Mouse (Mus musculus): Measurements from ENCODE around the gene Lix1l. TPM values are rescaled to one million over a fixed set of nuclear protein-coding genes. Genes with fewer than 3 reads are reported as not detected.
"Not testable (repeated sequence)": the region's sequence is repeated elsewhere in the genome, so short reads cannot be mapped to it uniquely, and the experiment has no call there.

Gene Lix1l
- polyA plus RNA-seq, 1 experiment from 2014 or later = 6.7 TPM

- H3K4me2 ChIP-seq (ENCODE audit: low read length) = no peak overlapping the region
- H3K27me3 ChIP-seq (replicated peaks; ENCODE audit: control insufficient read depth, insufficient read depth, low read length) = no peaks in the 10 kb centered on the region
- DNase-seq (ENCODE audit: low spot score) = peak; percentile 66
- WGBS = 83% methylated on average over 1 of the region's 1 CpGs
- no peak overlapping the region for H3K4me3 ChIP-seq (ENCODE audit: low read depth, low read length)
- H3K27ac ChIP-seq (ENCODE audit: low read depth) = no peak overlapping the region
- H3K36me3 ChIP-seq (ENCODE audit: control insufficient read depth, insufficient read depth, low read length) = peaks cover 52% of the 10 kb centered on the region
- H3K4me1 ChIP-seq (replicated peaks; ENCODE audit: control insufficient read depth, insufficient read depth, low read length) = peaks cover 3% of the 10 kb centered on the region; the same call in 1 of the 2 replicates
- no peaks in the 10 kb centered on the region for H3K9me3 ChIP-seq (ENCODE audit: control insufficient read depth, low read length)
- ATAC-seq (replicated peaks; ENCODE audit: low FRiP score, low TSS enrichment, low read depth) = no peak
- H3K9ac ChIP-seq (ENCODE audit: low read length) = no peak overlapping the region
These were observed 38.3 kb downstream of the Lix1l start for GRCm38 (mm10) chr3:96639219-96639618.

GRCm38 (mm10) chr3:96645018-96645649 lies 44.2 kb downstream of the Lix1l start, which contains the start of gene Itga10:
Itga10 (plus strand) TSS chr3:96645584.
- Histone ChIP-seq H3K9me3 (ENCODE audit: control insufficient read depth, low read length) (no peaks in the 10 kb centered on the region), H3K36me3 (ENCODE audit: control insufficient read depth, insufficient read depth, low read length) (peaks cover 36% of the 10 kb centered on the region), H3K27ac (ENCODE audit: low read depth) (no peak within 1 kb of the TSS), H3K4me1 (replicated peaks; ENCODE audit: control insufficient read depth, insufficient read depth, low read length) (no peaks in the 10 kb centered on the region), H3K4me3 (ENCODE audit: low read depth, low read length) (no peak within 1 kb of the TSS), H3K27me3 (replicated peaks; ENCODE audit: control insufficient read depth, insufficient read depth, low read length) (no peaks in the 10 kb centered on the region), H3K4me2 (ENCODE audit: low read length) (no peak within 1 kb of the TSS), H3K9ac (ENCODE audit: low read length) (no peak within 1 kb of the TSS)
- DNase-seq (ENCODE audit: low spot score) (peak; percentile 57), ATAC-seq (replicated peaks; ENCODE audit: low FRiP score, low TSS enrichment, low read depth) (0 out of 2 replicates have a peak, but pooled peaks have one; percentile 32)
- 68% methylated on average over 7 of the region's 7 CpGs for WGBS

- WGBS = 80% methylated on average over 3 of the region's 3 CpGs
- Histone ChIP-seq H3K27me3 (replicated peaks; ENCODE audit: control insufficient read depth, insufficient read depth, low read length) (no peaks in the 10 kb centered on the region), H3K27ac (ENCODE audit: low read depth) (no peak overlapping the region), H3K4me2 (ENCODE audit: low read length) (no peak overlapping the region), H3K9ac (ENCODE audit: low read length) (no peak overlapping the region), H3K4me3 (ENCODE audit: low read depth, low read length) (no peak overlapping the region), H3K4me1 (replicated peaks; ENCODE audit: control insufficient read depth, insufficient read depth, low read length) (no peaks in the 10 kb centered on the region), H3K36me3 (ENCODE audit: control insufficient read depth, insufficient read depth, low read length) (peaks cover 19% of the 10 kb centered on the region), H3K9me3 (ENCODE audit: control insufficient read depth, low read length) (no peaks in the 10 kb centered on the region)
- DNase-seq (ENCODE audit: low spot score) (no peak), ATAC-seq (replicated peaks; ENCODE audit: low FRiP score, low TSS enrichment, low read depth) (no peak)
These were observed 46.4 kb downstream of the Lix1l start for GRCm38 (mm10) chr3:96647365-96647764.

GRCm38 (mm10) chr3:96660901-96661300 lies 60.0 kb downstream of the Lix1l start:
- H3K36me3 ChIP-seq (ENCODE audit: control insufficient read depth, insufficient read depth, low read length) = no peaks in the 10 kb centered on the region
- H3K4me2 ChIP-seq (ENCODE audit: low read length) = no peak overlapping the region
- no peak overlapping the region for H3K4me3 ChIP-seq (ENCODE audit: low read depth, low read length)
- DNase-seq (ENCODE audit: low spot score) (no peak), ATAC-seq (replicated peaks; ENCODE audit: low FRiP score, low TSS enrichment, low read depth) (no peak)
- WGBS = 82% methylated on average over 2 of the region's 2 CpGs
- H3K9me3 ChIP-seq (ENCODE audit: control insufficient read depth, low read length) = no peaks in the 10 kb centered on the region
- H3K27ac ChIP-seq (ENCODE audit: low read depth) = no peak overlapping the region
- H3K27me3 ChIP-seq (replicated peaks; ENCODE audit: control insufficient read depth, insufficient read depth, low read length) = no peaks in the 10 kb centered on the region
- H3K9ac ChIP-seq (ENCODE audit: low read length) = no peak overlapping the region
- peaks cover 5% of the 10 kb centered on the region for H3K4me1 ChIP-seq (replicated peaks; ENCODE audit: control insufficient read depth, insufficient read depth, low read length)

DNA sequence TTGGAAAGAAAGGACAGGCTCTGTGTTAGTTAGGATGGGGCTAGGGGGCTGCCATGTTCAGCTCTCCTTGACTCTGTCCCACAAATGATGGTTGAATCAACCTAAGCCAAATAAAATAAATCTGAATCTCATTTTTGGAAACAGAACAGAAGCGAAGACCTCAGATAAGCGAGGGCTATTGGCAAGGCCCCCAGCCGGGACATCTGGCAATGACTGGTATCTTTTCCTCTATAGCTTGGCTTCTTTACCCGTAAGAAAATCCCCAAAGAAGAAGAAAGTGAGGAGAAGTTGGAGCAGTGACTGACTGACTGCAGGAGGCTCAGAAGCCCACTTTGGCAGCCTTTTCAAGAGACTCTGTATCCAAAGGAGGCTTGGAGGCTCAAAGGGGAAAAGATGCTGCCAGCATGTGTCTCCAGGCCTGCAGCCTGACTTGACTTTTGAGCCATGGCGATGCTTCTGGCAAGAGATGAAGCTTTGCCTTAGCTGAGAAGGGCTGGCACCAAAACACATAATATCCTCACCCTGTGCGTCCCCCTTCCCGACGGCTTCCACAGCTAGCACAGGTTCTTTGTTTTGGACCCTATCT lies 61.9 kb downstream of the Lix1l start:
- DNase-seq (ENCODE audit: low spot score) (no peak), ATAC-seq (replicated peaks; ENCODE audit: low FRiP score, low TSS enrichment, low read depth) (no peak)
- no peaks in the 10 kb centered on the region for H3K9me3 ChIP-seq (ENCODE audit: control insufficient read depth, low read length)
- H3K4me3 ChIP-seq (ENCODE audit: low read depth, low read length) = no peak overlapping the region
- H3K4me2 ChIP-seq (ENCODE audit: low read length) = peak overlapping the region; percentile 49
- H3K27ac ChIP-seq (ENCODE audit: low read depth) = peak overlapping the region; percentile 25; the same call in 1 of the 2 replicates
- H3K4me1 ChIP-seq (replicated peaks; ENCODE audit: control insufficient read depth, insufficient read depth, low read length) = peaks cover 5% of the 10 kb centered on the region
- H3K9ac ChIP-seq (ENCODE audit: low read length) = no peak overlapping the region
- no peaks in the 10 kb centered on the region for H3K27me3 ChIP-seq (replicated peaks; ENCODE audit: control insufficient read depth, insufficient read depth, low read length)
- no peaks in the 10 kb centered on the region for H3K36me3 ChIP-seq (ENCODE audit: control insufficient read depth, insufficient read depth, low read length)
- WGBS = 48% methylated on average over 8 of the region's 8 CpGs

GRCm38 (mm10) chr3:96663432-96664239 lies 62.7 kb downstream of the Lix1l start:
- H3K9me3 ChIP-seq (ENCODE audit: control insufficient read depth, low read length) = no peaks in the 10 kb centered on the region
- H3K27ac ChIP-seq (ENCODE audit: low read depth) = peak overlapping the region; percentile 25; the same call in 1 of the 2 replicates
- no peak overlapping the region; the same call in 1 of the 2 replicates for H3K9ac ChIP-seq (ENCODE audit: low read length)
- peak overlapping the region; percentile 49 for H3K4me2 ChIP-seq (ENCODE audit: low read length)
- peak overlapping the region; percentile 9; the same call in 1 of the 2 replicates for H3K4me3 ChIP-seq (ENCODE audit: low read depth, low read length)
- H3K27me3 ChIP-seq (replicated peaks; ENCODE audit: control insufficient read depth, insufficient read depth, low read length) = no peaks in the 10 kb centered on the region
- peaks cover 5% of the 10 kb centered on the region for H3K4me1 ChIP-seq (replicated peaks; ENCODE audit: control insufficient read depth, insufficient read depth, low read length)
- WGBS = 6% methylated on average over 15 of the region's 18 CpGs
- DNase-seq (ENCODE audit: low spot score) (peak; percentile 96), ATAC-seq (replicated peaks; ENCODE audit: low FRiP score, low TSS enrichment, low read depth) (peak; percentile 86)
- H3K36me3 ChIP-seq (ENCODE audit: control insufficient read depth, insufficient read depth, low read length) = no peaks in the 10 kb centered on the region

- not testable (repeated sequence) for H3K36me3 ChIP-seq (ENCODE audit: control insufficient read depth, insufficient read depth, low read length); H3K27ac ChIP-seq (ENCODE audit: low read depth); H3K27me3 ChIP-seq (replicated peaks; ENCODE audit: control insufficient read depth, insufficient read depth, low read length); ATAC-seq (replicated peaks; ENCODE audit: low FRiP score, low TSS enrichment, low read depth); H3K4me2 ChIP-seq (ENCODE audit: low read length); H3K4me3 ChIP-seq (ENCODE audit: low read depth, low read length); H3K4me1 ChIP-seq (replicated peaks; ENCODE audit: control insufficient read depth, insufficient read depth, low read length); H3K9me3 ChIP-seq (ENCODE audit: control insufficient read depth, low read length); H3K9ac ChIP-seq (ENCODE audit: low read length); DNase-seq (ENCODE audit: low spot score)
- 91% methylated on average over 7 of the region's 7 CpGs for WGBS
These were observed 64.9 kb downstream of the Lix1l start for GRCm38 (mm10) chr3:96665732-96666363.

- DNase-seq (ENCODE audit: low spot score) (no peak), ATAC-seq (replicated peaks; ENCODE audit: low FRiP score, low TSS enrichment, low read depth) (no peak)
- H3K9ac ChIP-seq (ENCODE audit: low read length) = no peak overlapping the region
- no peak overlapping the region for H3K4me3 ChIP-seq (ENCODE audit: low read depth, low read length)
- H3K36me3 ChIP-seq (ENCODE audit: control insufficient read depth, insufficient read depth, low read length) = no peaks in the 10 kb centered on the region
- no peak overlapping the region for H3K4me2 ChIP-seq (ENCODE audit: low read length)
- no peaks in the 10 kb centered on the region for H3K27me3 ChIP-seq (replicated peaks; ENCODE audit: control insufficient read depth, insufficient read depth, low read length)
- 87% methylated on average over 5 of the region's 5 CpGs for WGBS
- peaks cover 8% of the 10 kb centered on the region for H3K4me1 ChIP-seq (replicated peaks; ENCODE audit: control insufficient read depth, insufficient read depth, low read length)
- no peaks in the 10 kb centered on the region for H3K9me3 ChIP-seq (ENCODE audit: control insufficient read depth, low read length)
- H3K27ac ChIP-seq (ENCODE audit: low read depth) = no peak overlapping the region
These were observed 66.0 kb downstream of the Lix1l start for GRCm38 (mm10) chr3:96666916-96667315.

Data from intestine, embryonic 14.5 days (tissue).